Mouse (Mus musculus): ENCODE data around the gene Elmo1. TPM values are rescaled to one million over a fixed set of nuclear protein-coding genes. Genes with fewer than 3 reads are reported as not detected.
"Not testable (repeated sequence)": the region's sequence is repeated elsewhere in the genome, so short reads cannot be mapped to it uniquely, and the experiment has no call there.

Gene Elmo1
- total RNA-seq, 2 experiments from 2014 or later, result 28.1 to 30.9 TPM

- no peak for DNase-seq (ENCODE audit: extremely low spot score in 1 of 2, low spot score in 1 of 2)
Observed at GRCm38 (mm10) chr13:20557156-20557555, 466.8 kb downstream of the Elmo1 start.

DNA sequence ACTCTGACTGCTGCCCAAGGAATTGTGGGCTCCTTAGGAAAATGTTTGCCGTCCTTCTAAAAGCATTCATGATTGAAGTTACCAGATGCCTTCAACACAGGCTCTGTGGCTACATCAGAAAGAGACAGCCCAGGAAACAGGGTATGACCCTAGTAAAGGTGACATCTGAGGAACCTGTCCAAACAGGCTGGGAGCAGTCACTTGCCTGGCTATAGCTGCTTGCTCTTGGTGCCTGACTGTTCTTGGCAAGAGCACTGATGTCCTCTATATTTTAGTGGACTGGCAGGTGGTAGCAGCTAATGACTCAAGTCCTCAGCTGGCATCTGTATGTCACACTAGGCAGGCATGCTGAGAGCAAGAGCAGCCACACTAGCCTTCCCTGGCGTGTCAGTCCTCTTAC, 468.0 kb downstream of the Elmo1 start:
- no peak for DNase-seq (ENCODE audit: extremely low spot score in 1 of 2, low spot score in 1 of 2)

GRCm38 (mm10) chr13:20564414-20564813, 474.0 kb downstream of the Elmo1 start:
- DNase-seq (ENCODE audit: extremely low spot score in 1 of 2, low spot score in 1 of 2), result no peak

GRCm38 (mm10) chr13:20575186-20575585, 484.8 kb downstream of the Elmo1 start:
- DNase-seq (ENCODE audit: extremely low spot score in 1 of 2, low spot score in 1 of 2), result no peak

- no peak for DNase-seq (ENCODE audit: extremely low spot score in 1 of 2, low spot score in 1 of 2)
Observed at GRCm38 (mm10) chr13:20585868-20586267, 495.5 kb downstream of the Elmo1 start.

- DNase-seq (ENCODE audit: extremely low spot score in 1 of 2, low spot score in 1 of 2), result no peak
Observed at GRCm38 (mm10) chr13:20586462-20586861, 496.1 kb downstream of the Elmo1 start.

DNA sequence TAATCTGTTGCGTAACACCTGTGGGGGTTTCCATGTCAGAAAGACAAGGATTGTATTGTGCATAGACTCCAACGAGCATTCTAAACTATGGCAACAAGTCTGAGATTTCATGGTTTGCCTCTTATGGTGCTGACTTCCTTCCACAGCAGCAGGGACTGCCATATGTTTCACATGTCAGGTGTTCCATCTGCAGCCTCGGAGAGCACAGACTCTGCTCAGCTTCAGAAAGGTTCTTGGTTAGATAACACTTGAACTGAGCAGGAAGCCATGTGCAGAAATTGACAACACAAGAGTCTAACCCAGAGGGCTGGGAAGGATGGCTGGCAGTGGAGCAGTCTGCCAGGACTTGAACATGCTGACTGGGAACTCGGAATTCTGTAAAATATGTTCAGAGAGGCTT, 500.6 kb downstream of the Elmo1 start:
- no peak for DNase-seq (ENCODE audit: extremely low spot score in 1 of 2, low spot score in 1 of 2)

DNA sequence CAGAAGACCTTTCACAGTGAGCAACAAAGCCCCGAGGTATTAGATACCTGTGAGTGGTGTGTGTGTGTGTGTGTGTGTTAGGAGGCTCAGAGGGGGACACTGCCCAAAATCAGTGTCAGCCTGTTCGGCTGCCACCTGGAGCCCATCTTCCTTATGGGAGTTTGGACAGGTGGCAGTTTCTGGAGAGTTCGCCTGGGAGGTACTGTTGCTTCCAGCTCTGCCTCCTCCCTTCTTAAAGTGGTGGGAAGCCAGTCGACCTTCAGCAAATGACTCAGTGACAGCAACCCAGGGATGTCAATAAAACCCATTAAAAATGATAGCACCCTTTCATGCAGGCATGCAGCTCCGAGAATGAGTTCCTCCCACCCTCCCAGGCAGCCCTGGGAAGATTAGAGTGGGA, 506.9 kb downstream of the Elmo1 start:
- DNase-seq (ENCODE audit: extremely low spot score in 1 of 2, low spot score in 1 of 2), result no peak

GRCm38 (mm10) chr13:20598618-20599017, 508.2 kb downstream of the Elmo1 start:
- no peak for DNase-seq (ENCODE audit: extremely low spot score in 1 of 2, low spot score in 1 of 2)

DNA sequence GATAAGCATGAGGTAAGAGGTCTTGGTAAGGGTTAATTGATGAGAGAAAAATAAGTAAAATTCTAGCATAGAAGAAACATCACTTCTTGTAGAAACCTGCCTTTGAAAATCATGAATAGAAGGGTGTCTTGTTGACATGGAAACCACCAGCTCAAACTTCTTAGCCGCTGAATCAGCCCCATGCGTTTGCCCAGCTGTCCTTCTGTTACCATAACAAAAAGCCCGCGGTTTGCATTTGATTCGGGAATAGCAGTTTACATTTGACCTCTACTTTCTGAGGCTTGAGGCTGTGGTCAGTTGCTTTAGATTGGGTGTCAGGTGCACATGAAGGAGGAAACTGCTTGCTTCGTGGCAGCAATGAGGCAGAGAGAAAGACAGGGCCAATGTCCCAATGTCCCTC, 509.9 kb downstream of the Elmo1 start:
- no peak for DNase-seq (ENCODE audit: extremely low spot score in 1 of 2, low spot score in 1 of 2)

DNA sequence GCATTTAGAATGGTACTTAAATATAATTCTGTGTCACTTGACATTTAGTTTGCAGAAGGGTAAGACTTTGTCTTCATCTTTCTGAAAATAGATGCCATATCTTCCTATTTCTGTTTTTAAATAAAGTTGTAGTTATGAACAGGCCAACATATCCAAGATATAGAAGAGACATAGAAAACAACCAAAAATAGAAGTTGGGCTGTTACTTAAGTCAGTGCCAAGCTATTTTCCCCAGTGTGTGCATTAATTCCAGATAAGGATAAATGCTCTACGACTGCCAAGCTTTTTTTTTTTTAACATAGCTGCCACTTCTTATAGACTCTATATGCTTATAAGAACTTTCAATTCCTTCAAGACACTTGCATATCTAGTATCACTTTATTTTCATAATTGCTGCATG, 511.0 kb downstream of the Elmo1 start:
- no peak for DNase-seq (ENCODE audit: extremely low spot score in 1 of 2, low spot score in 1 of 2)

GRCm38 (mm10) chr13:20606891-20607290, 516.5 kb downstream of the Elmo1 start:
- DNase-seq (ENCODE audit: extremely low spot score in 1 of 2, low spot score in 1 of 2), result no peak

GRCm38 (mm10) chr13:20609003-20609688, 518.8 kb downstream of the Elmo1 start:
- DNase-seq (ENCODE audit: extremely low spot score in 1 of 2, low spot score in 1 of 2), result no peak

DNA sequence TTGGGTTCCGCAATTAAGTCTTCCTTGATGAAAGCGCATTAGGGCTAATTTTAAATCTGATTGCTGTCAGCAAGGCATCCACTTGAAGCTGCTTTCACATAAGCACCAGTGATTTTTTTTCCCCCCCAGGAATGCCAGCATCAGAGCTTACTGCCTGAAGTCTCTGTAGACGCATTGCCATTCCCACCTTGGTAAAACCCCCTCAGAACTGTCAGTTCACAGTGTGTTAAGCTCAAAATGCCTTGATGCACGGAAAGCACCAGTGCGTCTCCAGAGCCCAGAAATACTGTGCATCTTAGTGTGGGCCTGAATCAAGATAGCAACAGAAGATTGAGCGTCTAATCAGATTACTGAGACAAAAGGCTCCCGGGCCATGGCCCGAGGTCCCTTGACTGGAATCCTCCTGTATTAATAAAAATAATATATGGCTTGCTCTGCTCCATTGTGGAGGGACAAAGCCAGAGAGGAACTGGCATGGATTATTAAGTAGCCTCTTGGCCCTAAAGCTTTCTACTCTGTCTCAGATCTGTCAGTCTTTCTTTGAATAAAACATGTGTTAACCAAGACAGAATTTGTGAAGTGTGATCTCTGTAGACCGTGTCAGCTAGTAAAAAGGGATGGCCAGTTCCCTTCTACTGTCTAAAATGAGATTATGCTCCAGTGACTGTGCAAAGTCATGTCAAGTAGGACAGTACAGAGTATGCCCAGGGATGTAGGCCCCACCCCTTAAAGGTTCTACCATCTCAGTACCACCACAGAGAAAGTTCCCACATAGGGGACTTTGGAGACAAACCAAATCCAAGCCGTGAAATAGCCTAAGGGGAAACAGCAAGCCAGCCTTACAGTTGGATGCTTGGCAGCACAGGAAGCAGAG, 525.4 kb downstream of the Elmo1 start:
- no peak for DNase-seq (ENCODE audit: extremely low spot score in 1 of 2, low spot score in 1 of 2)

DNA sequence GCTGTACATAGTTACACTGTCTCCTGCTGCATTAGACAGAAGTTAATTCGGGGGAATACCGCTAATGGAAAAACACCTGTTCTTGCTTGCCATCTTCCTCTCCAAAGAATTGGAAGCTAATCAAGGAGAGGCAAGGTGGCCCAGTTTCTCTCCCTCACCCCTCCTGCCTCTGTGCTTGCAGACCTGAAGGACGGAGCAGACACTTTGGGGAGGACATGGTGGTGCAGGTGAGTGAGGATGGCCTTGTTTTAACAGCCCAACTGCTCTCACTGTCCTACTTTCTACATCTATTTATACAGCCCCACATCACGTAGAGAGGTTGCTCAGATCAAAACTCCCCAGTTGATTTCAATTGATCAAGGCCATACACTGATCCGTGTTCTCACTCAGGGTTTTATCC, 529.5 kb downstream of the Elmo1 start:
- no peak for DNase-seq (ENCODE audit: extremely low spot score in 1 of 2, low spot score in 1 of 2)

- no peak for DNase-seq (ENCODE audit: extremely low spot score in 1 of 2, low spot score in 1 of 2)
Observed at GRCm38 (mm10) chr13:20623071-20623850, 532.9 kb downstream of the Elmo1 start.

DNA sequence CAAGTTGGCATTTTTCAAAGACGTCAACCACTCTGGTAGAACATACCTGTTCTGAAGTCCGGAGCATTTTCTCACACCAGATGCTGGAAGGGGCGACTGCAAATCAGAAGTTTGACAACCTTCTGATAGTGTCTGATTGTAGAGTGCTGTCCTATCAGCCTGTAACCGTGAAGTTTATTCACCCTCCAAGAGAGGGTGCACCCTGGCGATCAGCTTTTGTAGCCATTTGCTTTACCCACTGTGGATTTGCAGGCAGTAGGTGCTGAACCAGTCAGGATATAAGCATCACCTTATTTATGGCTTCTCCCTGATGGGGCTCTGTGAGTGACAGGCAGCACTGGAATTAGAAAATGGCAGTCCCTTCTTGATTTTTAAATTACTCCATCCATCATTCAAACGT, 537.4 kb downstream of the Elmo1 start:
- DNase-seq (ENCODE audit: extremely low spot score in 1 of 2, low spot score in 1 of 2), result no peak

DNA sequence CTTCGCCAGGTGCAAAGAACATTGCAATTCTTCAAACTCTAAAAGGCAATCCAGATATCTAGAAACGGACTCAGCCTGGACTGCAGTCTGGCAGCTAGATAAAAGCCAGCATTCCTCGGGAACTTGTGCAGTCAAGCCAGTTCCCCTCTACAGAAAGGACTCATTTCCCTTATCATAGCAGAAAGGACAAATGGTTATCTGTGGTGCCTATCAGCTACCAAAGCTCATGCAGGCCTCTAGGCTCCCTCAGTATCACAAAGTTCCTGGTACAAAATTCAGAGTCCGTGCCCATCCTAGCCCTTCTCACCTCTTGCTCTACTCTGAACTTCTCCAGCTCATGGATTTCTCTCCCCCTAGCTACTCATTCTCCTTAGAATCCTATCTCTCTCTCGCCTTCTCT, 542.1 kb downstream of the Elmo1 start:
- DNase-seq (ENCODE audit: extremely low spot score in 1 of 2, low spot score in 1 of 2), result no peak

- DNase-seq (ENCODE audit: extremely low spot score in 1 of 2, low spot score in 1 of 2), result not testable (repeated sequence)
Observed at GRCm38 (mm10) chr13:20634679-20635078, 544.3 kb downstream of the Elmo1 start.

DNA sequence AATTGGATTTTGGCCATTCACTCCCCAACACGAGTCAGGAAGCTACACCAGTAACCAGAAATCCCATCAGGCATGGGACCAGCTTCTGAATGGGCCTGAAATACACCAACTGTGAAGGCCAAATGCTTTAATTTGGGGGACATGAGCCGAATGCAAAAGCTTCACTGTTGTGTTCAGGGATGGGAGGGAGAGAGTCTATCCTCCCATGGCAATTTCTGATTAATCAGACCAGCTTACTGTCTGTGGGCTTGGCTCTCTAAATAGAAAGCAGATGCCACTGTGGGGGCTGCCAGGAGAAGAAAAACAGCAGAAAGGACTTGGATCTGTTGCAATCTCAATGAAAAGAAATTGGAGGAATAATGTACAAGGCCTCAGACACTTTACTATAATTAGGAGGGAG, 545.2 kb downstream of the Elmo1 start:
- DNase-seq (ENCODE audit: extremely low spot score in 1 of 2, low spot score in 1 of 2), result peak; percentile 21 to 27

Measured in layer of hippocampus, postnatal 25 days (tissue).